Mouse (Mus musculus): ENCODE data around the gene Atp5l.

- TF ChIP-seq POLR2A (IDR thresholded peaks at IDR 0.05; ENCODE audit: insufficient read length, low read depth) (peak; percentile 66), TCF12 (IDR thresholded peaks at IDR 0.05; ENCODE audit: insufficient read depth, poor library complexity, severe bottlenecking) (no peak)
Observed at GRCm38 (mm10) chr9:44965126-44965832, 44.7 kb upstream of the Atp5l start, which contains the start of gene Ube4a.

Data from myocyte (in vitro differentiated cells).